Mouse (Mus musculus) spleen, adult 2 months (tissue): ENCODE measurements around the gene Kdr.

Experiments used
- CTCF ChIP-seq: fragments of 200-500 bp; IDR thresholded peaks from 2 replicates; pipeline ENCODE4 v1.5.1; 2011; ENCODE audit warnings: mild to moderate bottlenecking, inconsistent platforms; ENCODE audit not compliant: insufficient read depth, insufficient read length, insufficient replicate concordance; ENCODE audit errors: extremely low read depth
- POLR2A ChIP-seq: fragments of 200-500 bp; IDR thresholded peaks from 2 replicates; pipeline ENCODE4 v1.6.1; 2011; ENCODE audit warnings: low read depth, low read length, inconsistent platforms

GRCm38 (mm10) chr5:76018321-76018720 is 40.1 kb upstream of the Kdr start:
- no peak for TF ChIP-seq POLR2A
- no peak for TF ChIP-seq CTCF
